Mouse (Mus musculus): ENCODE results near the gene Camk2d.

Camk2d gene

GRCm38 (mm10) chr3:126827900-126828299, 231.8 kb downstream of the Camk2d start:
- DNase-seq = no peak

GRCm38 (mm10) chr3:126829817-126830216, 233.7 kb downstream of the Camk2d start:
- no peak for DNase-seq

GRCm38 (mm10) chr3:126831418-126832138, 235.5 kb downstream of the Camk2d start:
- DNase-seq = no peak

- no peak for DNase-seq
Measured at GRCm38 (mm10) chr3:126834641-126835167, 238.6 kb downstream of the Camk2d start.

GRCm38 (mm10) chr3:126842780-126843179, 246.7 kb downstream of the Camk2d start:
- no peak for DNase-seq

- no peak for DNase-seq
Measured at GRCm38 (mm10) chr3:126844809-126845208, 248.7 kb downstream of the Camk2d start.

GRCm38 (mm10) chr3:126848081-126848480, 252.0 kb downstream of the Camk2d start:
- no peak for DNase-seq

GRCm38 (mm10) chr3:126860442-126860841, 264.3 kb downstream of the Camk2d start:
- DNase-seq = no peak

- DNase-seq = no peak
Measured at GRCm38 (mm10) chr3:126869561-126869960, 273.5 kb downstream of the Camk2d start.

GRCm38 (mm10) chr3:126870688-126871087, 274.6 kb downstream of the Camk2d start:
- no peak for DNase-seq

GRCm38 (mm10) chr3:126878233-126878632, 282.1 kb downstream of the Camk2d start:
- DNase-seq = no peak

GRCm38 (mm10) chr3:126886090-126886489, 290.0 kb downstream of the Camk2d start:
- DNase-seq = no peak

GRCm38 (mm10) chr3:126886644-126887043, 290.5 kb downstream of the Camk2d start:
- DNase-seq = no peak

Data from cerebellum, postnatal 14 days (tissue).